Mouse (Mus musculus) heart, embryonic 15.5 days (tissue): ENCODE results near the gene Pmepa1. TPM values are rescaled to one million over a fixed set of nuclear protein-coding genes. Genes with fewer than 3 reads are reported as not detected.

Source experiments
- ATAC-seq: fragments of 200-750 bp; cut with Nextera tagmentation; replicated peaks from 2 replicates; pipeline ENCODE4 v1.8.0; 2017; ENCODE audit warnings: low read depth, moderate TSS enrichment; ENCODE audit not compliant: insufficient number of reproducible peaks, insufficient read depth, low FRiP score
- H3K27ac ChIP-seq: fragments of 300-500 bp; sonication (generic); 2 replicates; pipeline ENCODE4 v1.5.1; 2015; ENCODE audit warnings: mild to moderate bottlenecking, inconsistent platforms
- H3K27me3 ChIP-seq: fragments of 300-500 bp; sonication (generic); 2 replicates; pipeline ENCODE4 v1.6.1; 2015; ENCODE audit warnings: inconsistent platforms
- H3K36me3 ChIP-seq: fragments of 300-500 bp; sonication (generic); 2 replicates; pipeline ENCODE4 v1.6.1; 2015; ENCODE audit warnings: mild to moderate bottlenecking, inconsistent platforms
- H3K4me1 ChIP-seq: fragments of 300-500 bp; sonication (generic); replicated peaks from 2 replicates; pipeline ENCODE4 v1.6.1; 2015; ENCODE audit warnings: inconsistent platforms
- H3K4me2 ChIP-seq: fragments of 300-500 bp; sonication (generic); 2 replicates; pipeline ENCODE4 v1.6.1; 2015; ENCODE audit warnings: inconsistent platforms, mild to moderate bottlenecking, moderate library complexity
- H3K4me3 ChIP-seq: fragments of 300-500 bp; sonication (generic); 2 replicates; pipeline ENCODE4 v1.5.1; 2015; ENCODE audit warnings: mild to moderate bottlenecking, inconsistent platforms
- H3K9ac ChIP-seq: fragments of 300-500 bp; sonication (generic); 2 replicates; pipeline ENCODE4 v1.6.1; 2015; ENCODE audit warnings: mild to moderate bottlenecking, inconsistent platforms
- H3K9me3 ChIP-seq: fragments of 300-500 bp; sonication (generic); replicated peaks from 2 replicates; pipeline ENCODE4 v1.6.1; 2016; ENCODE audit warnings: inconsistent platforms
- WGBS: fragments of 180-500 bp; shearing (Covaris S2); methylation state at CpG from one replicate; pipeline ENCODE4 v1.1.7; 2015; ENCODE audit warnings: mixed read lengths; 5-methylcytosine and 5-hydroxymethylcytosine counted together
- polyA plus RNA-seq: library from polyadenylated mRNA; unstranded; fragments of >200 nt; fragmentation: Nextera tagmentation; extraction: Ambion mirVana; gene quantifications from 2 replicates; pipeline ENCODE4 v1.2.1, GENCODE M21; 2015

The Pmepa1 gene
- polyA plus RNA-seq, 1 experiment from 2014 or later, result 4.6 TPM

DNA sequence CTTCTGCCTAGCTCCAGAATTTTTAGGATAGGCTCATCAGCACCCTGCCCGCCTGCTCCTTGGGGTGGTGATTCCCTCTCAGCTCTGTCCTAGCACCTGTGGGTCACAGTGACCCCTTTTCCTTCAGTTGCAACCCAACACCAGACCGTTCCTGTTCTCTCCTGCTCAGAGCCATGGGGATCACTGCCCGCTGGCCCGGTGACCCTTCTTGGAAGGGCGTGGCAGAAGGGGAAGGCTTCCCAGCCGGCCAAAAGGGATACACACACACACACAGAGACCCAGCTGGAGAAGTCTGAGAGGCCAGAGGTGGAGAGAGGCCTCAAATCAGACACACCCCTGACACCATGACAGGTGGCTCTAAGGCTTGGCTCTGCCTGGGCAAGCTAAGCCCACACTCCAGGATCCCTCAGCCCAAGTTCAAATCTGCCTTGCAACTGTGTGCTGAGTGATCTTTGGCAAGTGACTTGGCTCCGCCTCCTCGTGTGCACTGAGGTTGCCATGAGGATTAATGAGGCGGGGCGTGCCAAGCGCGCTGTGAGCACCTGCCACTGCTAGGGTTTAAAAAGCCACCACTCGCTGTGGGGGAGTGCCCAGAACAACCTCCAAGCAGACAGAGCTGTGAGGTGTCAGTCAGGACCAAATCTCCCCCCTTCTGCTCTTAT lies 11.7 kb downstream of the Pmepa1 start:
- no peak overlapping the region for H3K27ac ChIP-seq
- no peaks in the 10 kb centered on the region for H3K27me3 ChIP-seq
- H3K4me2 ChIP-seq, result no peak overlapping the region
- peak; percentile 11; the same call in 1 of the 2 replicates for ATAC-seq
- no peaks in the 10 kb centered on the region for H3K36me3 ChIP-seq
- H3K4me3 ChIP-seq, result no peak overlapping the region
- H3K9ac ChIP-seq, result no peak overlapping the region
- WGBS, result 34% methylated on average over 13 of the region's 13 CpGs
- no peaks in the 10 kb centered on the region for H3K9me3 ChIP-seq
- peaks cover 90% of the 10 kb centered on the region for H3K4me1 ChIP-seq

DNA sequence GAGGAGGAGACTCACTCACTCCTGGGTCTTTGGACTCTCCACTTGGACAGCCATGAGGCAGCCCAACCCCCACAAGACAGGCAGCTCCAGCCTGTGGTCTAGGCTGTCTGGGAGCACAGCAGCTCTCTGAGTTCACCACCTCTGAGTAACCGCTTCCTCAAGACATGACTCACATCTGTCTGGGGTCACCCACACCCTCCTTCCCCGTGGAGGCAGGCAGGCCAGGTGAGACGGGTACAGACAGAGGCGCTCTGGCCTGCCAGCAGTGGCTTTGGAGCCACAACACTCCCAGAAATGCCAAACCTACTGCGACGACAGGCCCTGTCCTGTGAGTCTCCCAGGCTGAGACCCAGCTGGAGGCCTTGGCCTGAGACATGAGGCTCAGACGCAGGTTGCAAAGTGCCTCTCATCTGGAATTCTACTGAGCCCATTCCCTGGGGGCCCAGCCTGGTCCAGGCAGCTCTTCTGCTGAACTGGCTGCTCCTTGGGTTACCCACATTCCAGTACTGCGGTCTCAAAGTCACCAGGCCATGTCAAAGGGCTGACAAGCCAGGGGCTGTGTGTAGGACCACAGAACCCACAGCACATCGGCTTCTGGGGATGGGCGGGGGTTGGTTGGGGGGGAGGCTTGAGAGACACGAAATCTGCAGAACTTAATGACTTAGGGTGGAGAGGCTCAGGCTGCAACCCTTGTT lies 12.6 kb downstream of the Pmepa1 start:
- no peak overlapping the region for H3K4me3 ChIP-seq
- H3K4me1 ChIP-seq, result peaks cover 94% of the 10 kb centered on the region
- no peaks in the 10 kb centered on the region for H3K27me3 ChIP-seq
- H3K27ac ChIP-seq, result peak overlapping the region; percentile 9; the same call in 1 of the 2 replicates
- no peak for ATAC-seq
- no peaks in the 10 kb centered on the region for H3K36me3 ChIP-seq
- no peaks in the 10 kb centered on the region for H3K9me3 ChIP-seq
- H3K4me2 ChIP-seq, result peak overlapping the region; percentile 3; the same call in 1 of the 2 replicates
- WGBS, result 52% methylated on average over 11 of the region's 11 CpGs
- H3K9ac ChIP-seq, result no peak overlapping the region

- Histone ChIP-seq H3K9ac (0 out of 2 replicates have a peak overlapping the region, but pooled peaks have one; percentile 4), H3K27me3 (no peaks in the 10 kb centered on the region), H3K27ac (peak overlapping the region; percentile 43), H3K36me3 (no peaks in the 10 kb centered on the region), H3K9me3 (no peaks in the 10 kb centered on the region), H3K4me1 (peaks cover 94% of the 10 kb centered on the region), H3K4me3 (no peak overlapping the region), H3K4me2 (no peak overlapping the region)
- 53% methylated on average over 10 of the region's 10 CpGs for WGBS
- no peak for ATAC-seq
These were observed 14.8 kb downstream of the Pmepa1 start for GRCm38 (mm10) chr2:173261497-173261896.

DNA sequence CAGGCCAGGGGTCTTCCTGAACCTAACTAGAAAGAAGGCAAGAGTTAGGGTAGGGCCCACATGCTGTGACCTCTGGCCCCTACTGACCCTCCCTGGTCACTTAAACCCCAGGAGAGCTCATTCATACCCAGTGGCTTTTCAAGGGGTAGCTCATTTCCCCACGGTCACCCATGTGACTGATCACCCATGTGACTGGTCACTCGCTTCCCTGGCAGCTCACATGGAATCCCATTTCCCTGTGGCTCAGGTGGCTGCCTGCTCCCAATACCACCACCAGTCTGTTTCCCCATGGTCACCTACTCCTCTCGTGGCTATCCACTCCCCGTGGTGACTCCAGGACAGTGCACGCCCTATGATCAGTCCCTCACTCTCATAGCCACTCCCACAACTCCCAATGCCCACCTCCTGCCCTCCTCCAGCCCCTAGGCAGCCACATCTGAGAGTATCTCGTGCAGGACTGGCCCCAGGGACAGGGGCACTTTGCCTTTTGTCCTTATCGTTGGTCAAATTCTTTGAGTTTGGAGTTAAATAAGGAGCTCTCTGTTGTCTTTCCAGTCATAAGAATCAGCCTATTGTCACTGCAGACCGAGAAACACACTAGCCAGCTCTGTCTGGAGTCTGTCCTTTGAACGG lies 17.8 kb downstream of the Pmepa1 start:
- H3K27me3 ChIP-seq, result no peaks in the 10 kb centered on the region
- WGBS, result 40% methylated on average over 9 of the region's 9 CpGs
- H3K27ac ChIP-seq, result peak overlapping the region; percentile 68
- H3K4me3 ChIP-seq, result no peak overlapping the region
- no peak for ATAC-seq
- H3K36me3 ChIP-seq, result no peaks in the 10 kb centered on the region
- no peak overlapping the region for H3K4me2 ChIP-seq
- H3K9ac ChIP-seq, result no peak overlapping the region
- H3K9me3 ChIP-seq, result no peaks in the 10 kb centered on the region
- peaks cover 95% of the 10 kb centered on the region for H3K4me1 ChIP-seq

GRCm38 (mm10) chr2:173257610-173258009 lies 18.7 kb downstream of the Pmepa1 start:
- Histone ChIP-seq H3K36me3 (no peaks in the 10 kb centered on the region), H3K27me3 (no peaks in the 10 kb centered on the region), H3K4me1 (peaks cover 99% of the 10 kb centered on the region), H3K9me3 (no peaks in the 10 kb centered on the region), H3K4me2 (no peak overlapping the region), H3K4me3 (no peak overlapping the region), H3K9ac (no peak overlapping the region), H3K27ac (peak overlapping the region; percentile 68)
- 15% methylated on average over 7 of the region's 7 CpGs for WGBS
- ATAC-seq, result peak; percentile 63

- H3K4me2 ChIP-seq, result no peak overlapping the region
- WGBS, result 67% methylated on average over 4 of the region's 4 CpGs
- H3K9ac ChIP-seq, result no peak overlapping the region
- H3K27ac ChIP-seq, result 0 out of 2 replicates have a peak overlapping the region, but pooled peaks have one; percentile 68
- no peaks in the 10 kb centered on the region for H3K27me3 ChIP-seq
- no peak overlapping the region for H3K4me3 ChIP-seq
- peaks cover 98% of the 10 kb centered on the region for H3K4me1 ChIP-seq
- no peak for ATAC-seq
- H3K9me3 ChIP-seq, result no peaks in the 10 kb centered on the region
- H3K36me3 ChIP-seq, result no peaks in the 10 kb centered on the region
These were observed 19.8 kb downstream of the Pmepa1 start for GRCm38 (mm10) chr2:173256552-173256949.

GRCm38 (mm10) chr2:173255810-173256551 lies 20.4 kb downstream of the Pmepa1 start:
- Histone ChIP-seq H3K4me2 (no peak overlapping the region), H3K9ac (no peak overlapping the region), H3K27ac (0 out of 2 replicates have a peak overlapping the region, but pooled peaks have one; percentile 2), H3K27me3 (no peaks in the 10 kb centered on the region), H3K9me3 (no peaks in the 10 kb centered on the region), H3K4me1 (peaks cover 98% of the 10 kb centered on the region), H3K36me3 (no peaks in the 10 kb centered on the region), H3K4me3 (no peak overlapping the region)
- ATAC-seq, result no peak
- WGBS, result 58% methylated on average over 7 of the region's 7 CpGs

DNA sequence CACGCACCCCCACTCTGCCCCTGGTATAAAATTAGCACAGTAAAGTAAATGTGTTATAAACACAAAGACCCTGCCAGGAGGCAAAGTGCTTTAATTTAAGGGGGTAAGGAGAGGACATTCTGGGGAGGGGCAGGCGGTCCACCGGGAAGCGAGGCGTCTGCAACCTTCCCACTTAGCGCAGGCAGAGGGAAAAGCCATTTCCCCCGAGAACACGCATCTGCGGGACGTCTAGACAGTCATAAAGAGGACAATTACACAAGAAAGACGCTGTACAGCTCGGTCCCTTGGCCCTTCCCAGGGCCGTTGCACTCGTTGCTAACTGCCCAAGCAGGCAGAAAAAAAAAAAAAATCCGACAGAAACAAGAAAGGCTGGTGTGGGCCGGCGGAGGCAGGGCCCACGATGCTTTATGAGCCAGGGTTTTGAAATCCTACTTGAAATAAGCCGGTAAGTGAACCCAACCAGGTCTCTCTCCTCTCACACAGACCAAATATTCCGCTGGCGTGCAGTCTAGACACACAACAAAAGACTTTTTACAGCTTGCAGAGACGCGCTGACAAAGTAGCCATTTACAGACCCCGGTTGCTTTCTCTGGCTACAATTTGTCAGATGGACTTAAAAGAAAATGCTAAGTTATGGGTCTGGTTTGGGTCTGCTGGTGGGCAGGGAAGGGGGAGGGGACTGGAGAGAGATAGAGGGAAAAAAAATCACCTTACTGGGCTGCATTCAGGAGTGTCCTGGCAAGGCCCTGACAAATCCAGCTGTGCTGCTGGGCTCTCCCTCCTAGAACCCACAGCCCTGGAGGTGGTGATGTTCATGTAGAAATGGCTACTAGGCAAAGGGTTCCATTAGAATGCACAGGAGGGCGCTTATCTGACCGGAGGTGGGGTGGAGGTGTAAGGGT lies 22.3 kb downstream of the Pmepa1 start:
- H3K9me3 ChIP-seq, result no peaks in the 10 kb centered on the region
- peaks cover 97% of the 10 kb centered on the region for H3K4me1 ChIP-seq
- H3K27ac ChIP-seq, result peak overlapping the region; percentile 6; the same call in 1 of the 2 replicates
- no peaks in the 10 kb centered on the region for H3K27me3 ChIP-seq
- no peak overlapping the region for H3K4me3 ChIP-seq
- no peak for ATAC-seq
- no peaks in the 10 kb centered on the region for H3K36me3 ChIP-seq
- peak overlapping the region; percentile 1 for H3K4me2 ChIP-seq
- WGBS, result 37% methylated on average over 26 of the region's 26 CpGs
- no peak overlapping the region for H3K9ac ChIP-seq

- H3K4me3 ChIP-seq, result no peak overlapping the region
- H3K4me2 ChIP-seq, result no peak overlapping the region
- H3K4me1 ChIP-seq, result peaks cover 97% of the 10 kb centered on the region
- WGBS, result 37% methylated on average over 9 of the region's 9 CpGs
- H3K9ac ChIP-seq, result no peak overlapping the region
- H3K27ac ChIP-seq, result peak overlapping the region; percentile 72
- H3K27me3 ChIP-seq, result no peaks in the 10 kb centered on the region
- no peaks in the 10 kb centered on the region for H3K9me3 ChIP-seq
- no peaks in the 10 kb centered on the region for H3K36me3 ChIP-seq
- no peak for ATAC-seq
These were observed 24.7 kb downstream of the Pmepa1 start for GRCm38 (mm10) chr2:173251675-173252074.

DNA sequence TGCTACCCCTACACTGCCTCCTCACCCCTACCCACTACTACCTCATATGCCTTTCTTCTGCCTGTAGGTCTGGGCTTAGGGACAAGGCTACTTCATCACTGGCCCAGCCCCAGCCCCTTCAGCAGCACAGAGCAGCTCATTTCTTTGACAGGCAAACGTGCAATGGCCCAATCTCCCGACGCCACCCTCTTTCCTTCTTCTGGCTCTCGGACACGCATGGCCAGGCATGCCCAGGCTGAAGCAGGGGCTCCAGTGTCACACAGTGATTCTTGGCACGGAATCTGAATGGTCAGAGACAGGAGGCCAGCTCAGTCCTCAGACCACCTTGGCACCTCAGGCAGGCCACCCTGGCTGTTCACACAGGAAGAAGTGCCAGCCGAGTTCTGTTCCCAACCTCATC lies 25.2 kb downstream of the Pmepa1 start:
- no peak for ATAC-seq
- Histone ChIP-seq H3K4me2 (peak overlapping the region; percentile 27; the same call in 1 of the 2 replicates), H3K4me1 (peaks cover 97% of the 10 kb centered on the region), H3K27me3 (no peaks in the 10 kb centered on the region), H3K9ac (no peak overlapping the region), H3K4me3 (no peak overlapping the region), H3K27ac (peak overlapping the region; percentile 72), H3K9me3 (no peaks in the 10 kb centered on the region), H3K36me3 (no peaks in the 10 kb centered on the region)
- WGBS, result 47% methylated on average over 7 of the region's 7 CpGs
